Mouse (Mus musculus) hindbrain, embryonic 16.5 days (tissue): Measurements from ENCODE around the gene Naa10. TPM values are rescaled to one million over a fixed set of nuclear protein-coding genes. Genes with fewer than 3 reads are reported as not detected.

Experiments
- ATAC-seq: fragments of 200-750 bp; cut with Nextera tagmentation; 2 replicates; pipeline ENCODE4 v1.8.0; 2017; ENCODE audit warnings: moderate TSS enrichment, moderate library complexity
- H3K27ac ChIP-seq: fragments of 300-500 bp; sonication (generic); 2 replicates; pipeline ENCODE4 v1.5.1; 2014; ENCODE audit warnings: low read depth, mild to moderate bottlenecking, control low read depth, low read length, moderate library complexity
- H3K27me3 ChIP-seq: fragments of 300-500 bp; sonication (generic); replicated peaks from 2 replicates; pipeline ENCODE4 v1.6.1; 2014; ENCODE audit warnings: low read length; ENCODE audit not compliant: control insufficient read depth, insufficient read depth
- H3K36me3 ChIP-seq: fragments of 300-500 bp; sonication (generic); 2 replicates; pipeline ENCODE4 v1.6.1; 2014; ENCODE audit warnings: mild to moderate bottlenecking, low read length, moderate library complexity, mixed read lengths; ENCODE audit not compliant: control insufficient read depth, insufficient read depth
- H3K4me1 ChIP-seq: fragments of 300-500 bp; sonication (generic); 2 replicates; pipeline ENCODE4 v1.6.1; 2014; ENCODE audit warnings: low read depth, low read length; ENCODE audit not compliant: control insufficient read depth, insufficient read depth
- H3K4me2 ChIP-seq: fragments of 300-500 bp; sonication (generic); 2 replicates; pipeline ENCODE4 v1.6.1; 2014; ENCODE audit warnings: mild to moderate bottlenecking, low read length, control low read depth, moderate library complexity
- H3K4me3 ChIP-seq: fragments of 300-500 bp; sonication (generic); 2 replicates; pipeline ENCODE4 v1.5.1; 2014; ENCODE audit warnings: mild to moderate bottlenecking, low read length, control low read depth, moderate library complexity
- H3K9ac ChIP-seq: fragments of 300-500 bp; sonication (generic); 2 replicates; pipeline ENCODE4 v1.6.1; 2014; ENCODE audit warnings: low read depth, mild to moderate bottlenecking, control low read depth, low read length, moderate library complexity
- H3K9me3 ChIP-seq: fragments of 300-500 bp; sonication (generic); 2 replicates; pipeline ENCODE4 v1.6.1; 2014; ENCODE audit warnings: mild to moderate bottlenecking, low read length, moderate library complexity; ENCODE audit not compliant: control insufficient read depth
- WGBS: fragments of 180-500 bp; shearing (Covaris S2); extraction: QIAGEN DNeasy Blood & Tissue Kit; methylation state at CpG from one replicate; pipeline ENCODE4 v1.1.7; 2014; 5-methylcytosine and 5-hydroxymethylcytosine counted together
- polyA plus RNA-seq: library from polyadenylated mRNA; unstranded; fragments of >200 nt; fragmentation: Nextera tagmentation; extraction: Ambion mirVana; gene quantifications from 2 replicates; pipeline ENCODE4 v1.2.1, GENCODE M21; 2015

The Naa10 gene
- polyA plus RNA-seq, 1 experiment from 2014 or later, result 92.9 TPM

- Histone ChIP-seq H3K4me3 (peak overlapping the region; percentile 60), H3K9ac (peak overlapping the region; percentile 69; the same call in 1 of the 2 replicates), H3K4me2 (peak overlapping the region; percentile 75), H3K36me3 (no peaks in the 10 kb centered on the region), H3K27ac (peak overlapping the region; percentile 82), H3K4me1 (no peaks in the 10 kb centered on the region), H3K9me3 (no peaks in the 10 kb centered on the region), H3K27me3 (no peaks in the 10 kb centered on the region)
- no peak for ATAC-seq
- WGBS, result 75% methylated on average over 8 of the region's 8 CpGs
Measured at GRCm38 (mm10) chrX:73922550-73922882, 772 bp upstream of the Naa10 start.

- WGBS, result 29% methylated on average over 34 of the region's 34 CpGs
- Histone ChIP-seq H3K9ac (peak overlapping the region; percentile 76), H3K27ac (peak overlapping the region; percentile 68), H3K4me3 (peak overlapping the region; percentile 60), H3K4me1 (no peaks in the 10 kb centered on the region), H3K4me2 (peak overlapping the region; percentile 72), H3K9me3 (no peaks in the 10 kb centered on the region), H3K36me3 (no peaks in the 10 kb centered on the region), H3K27me3 (no peaks in the 10 kb centered on the region)
- ATAC-seq, result no peak; the same call in 1 of the 2 replicates
Measured at GRCm38 (mm10) chrX:73921285-73921822, 390 bp downstream of the Naa10 start.

DNA sequence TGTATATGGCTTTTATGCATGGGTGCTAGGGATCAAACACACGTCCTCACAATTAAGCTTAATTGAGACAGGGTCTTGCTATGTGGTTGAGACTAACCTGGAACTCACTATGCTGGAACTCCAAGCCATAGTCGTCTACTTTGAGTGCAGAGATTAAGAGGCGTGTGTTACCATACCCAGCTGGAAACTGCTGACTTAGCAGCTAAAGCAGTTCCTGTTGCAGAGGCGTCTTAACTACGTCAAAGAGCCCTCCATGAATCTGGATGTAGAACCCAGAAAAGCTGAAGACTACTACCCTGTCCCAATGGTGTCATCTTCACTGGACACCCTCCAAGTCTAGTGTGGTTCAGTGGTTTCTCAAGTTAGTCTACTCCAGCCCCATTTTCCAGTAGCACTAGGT, 3.1 kb downstream of the Naa10 start:
- WGBS, result 90% methylated on average over 5 of the region's 5 CpGs
- no peaks in the 10 kb centered on the region for H3K36me3 ChIP-seq
- H3K9me3 ChIP-seq, result no peaks in the 10 kb centered on the region
- H3K4me1 ChIP-seq, result peaks cover 2% of the 10 kb centered on the region; the same call in 1 of the 2 replicates
- H3K4me3 ChIP-seq, result no peak overlapping the region
- no peak overlapping the region for H3K27ac ChIP-seq
- ATAC-seq, result no peak
- H3K27me3 ChIP-seq, result no peaks in the 10 kb centered on the region
- H3K4me2 ChIP-seq, result no peak overlapping the region
- H3K9ac ChIP-seq, result no peak overlapping the region

- no peak for ATAC-seq
- no peak overlapping the region for H3K4me3 ChIP-seq
- H3K27ac ChIP-seq, result no peak overlapping the region
- 72% methylated on average over 8 of the region's 8 CpGs for WGBS
- no peaks in the 10 kb centered on the region for H3K9me3 ChIP-seq
- peaks cover 2% of the 10 kb centered on the region; the same call in 1 of the 2 replicates for H3K4me1 ChIP-seq
- H3K9ac ChIP-seq, result no peak overlapping the region
- no peak overlapping the region for H3K4me2 ChIP-seq
- no peaks in the 10 kb centered on the region for H3K27me3 ChIP-seq
- no peaks in the 10 kb centered on the region for H3K36me3 ChIP-seq
Measured at GRCm38 (mm10) chrX:73916945-73917344, 4.8 kb downstream of the Naa10 start.

GRCm38 (mm10) chrX:73914827-73915703, 6.7 kb downstream of the Naa10 start:
- Histone ChIP-seq H3K9me3 (no peaks in the 10 kb centered on the region), H3K27ac (peak overlapping the region; percentile 72), H3K4me1 (peaks cover 2% of the 10 kb centered on the region; the same call in 1 of the 2 replicates), H3K4me3 (peak overlapping the region; percentile 31), H3K4me2 (peak overlapping the region; percentile 57), H3K36me3 (no peaks in the 10 kb centered on the region), H3K27me3 (no peaks in the 10 kb centered on the region), H3K9ac (peak overlapping the region; percentile 45)
- WGBS, result 32% methylated on average over 31 of the region's 31 CpGs
- ATAC-seq, result peak; percentile 97

DNA sequence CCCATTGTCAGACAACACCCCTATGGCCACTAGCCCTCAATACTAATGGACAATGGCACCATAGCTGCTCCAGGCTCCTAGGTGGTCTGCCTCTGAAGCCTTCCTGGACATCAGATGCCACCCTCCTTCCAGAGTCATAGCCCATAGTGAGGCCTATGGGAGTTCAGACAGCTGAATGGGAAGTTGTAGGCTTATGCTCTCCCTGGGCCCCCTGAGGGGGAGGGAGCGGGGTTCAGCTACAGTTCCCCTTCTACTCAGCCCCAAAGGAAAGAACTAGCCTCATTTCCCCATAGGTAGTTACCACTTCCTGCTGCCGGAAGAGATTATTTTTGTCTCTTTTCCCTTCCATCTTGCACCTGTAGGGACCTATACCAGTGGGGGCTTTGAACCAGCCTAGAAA, 10.2 kb downstream of the Naa10 start:
- Histone ChIP-seq H3K4me2 (no peak overlapping the region), H3K9ac (no peak overlapping the region), H3K9me3 (no peaks in the 10 kb centered on the region), H3K27me3 (no peaks in the 10 kb centered on the region), H3K27ac (no peak overlapping the region), H3K4me3 (no peak overlapping the region), H3K36me3 (no peaks in the 10 kb centered on the region), H3K4me1 (peaks cover 2% of the 10 kb centered on the region; the same call in 1 of the 2 replicates)
- 85% methylated on average over 2 of the region's 2 CpGs for WGBS
- no peak for ATAC-seq

- Histone ChIP-seq H3K9ac (no peak overlapping the region), H3K4me1 (peaks cover 2% of the 10 kb centered on the region; the same call in 1 of the 2 replicates), H3K9me3 (no peaks in the 10 kb centered on the region), H3K4me2 (peak overlapping the region; percentile 35), H3K36me3 (no peaks in the 10 kb centered on the region), H3K27me3 (no peaks in the 10 kb centered on the region), H3K27ac (no peak overlapping the region), H3K4me3 (no peak overlapping the region)
- ATAC-seq, result no peak
- WGBS, result 23% methylated on average over 19 of the region's 26 CpGs
Measured at GRCm38 (mm10) chrX:73911156-73911555, 10.6 kb downstream of the Naa10 start.

- no peak for ATAC-seq
- no peaks in the 10 kb centered on the region for H3K27me3 ChIP-seq
- H3K4me2 ChIP-seq, result no peak overlapping the region
- no peaks in the 10 kb centered on the region for H3K36me3 ChIP-seq
- H3K9me3 ChIP-seq, result no peaks in the 10 kb centered on the region
- H3K27ac ChIP-seq, result no peak overlapping the region
- H3K4me1 ChIP-seq, result peaks cover under 1% of the 10 kb centered on the region; the same call in 1 of the 2 replicates
- H3K4me3 ChIP-seq, result no peak overlapping the region
- H3K9ac ChIP-seq, result no peak overlapping the region
Measured at GRCm38 (mm10) chrX:73910451-73910850, 11.3 kb downstream of the Naa10 start.

DNA sequence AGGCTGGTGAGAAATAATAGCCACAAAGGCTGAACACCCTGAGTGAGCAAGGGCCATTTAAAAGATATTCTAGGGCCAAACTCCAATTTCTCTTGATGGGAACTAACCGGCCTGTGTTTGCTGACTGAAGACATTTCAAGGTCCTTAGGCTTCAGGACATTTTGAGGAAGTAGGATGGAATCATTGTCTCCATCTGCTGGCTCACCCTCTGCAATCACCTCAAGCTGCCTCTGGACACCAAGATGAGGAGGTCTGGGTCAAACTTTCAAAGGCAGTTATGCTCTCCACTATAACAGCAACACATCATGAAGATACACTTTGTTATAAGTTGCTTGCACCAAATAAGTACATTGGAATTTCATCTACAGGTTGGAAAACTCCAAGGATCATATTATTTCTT, 11.7 kb downstream of the Naa10 start:
- ATAC-seq, result no peak
- Histone ChIP-seq H3K36me3 (no peaks in the 10 kb centered on the region), H3K27me3 (no peaks in the 10 kb centered on the region), H3K4me3 (no peak overlapping the region), H3K27ac (no peak overlapping the region), H3K9ac (no peak overlapping the region), H3K9me3 (no peaks in the 10 kb centered on the region), H3K4me2 (no peak overlapping the region), H3K4me1 (no peaks in the 10 kb centered on the region)
- 80% methylated on average over 1 of the region's 1 CpGs for WGBS
